Mouse (Mus musculus) left cerebral cortex, adult 8-10 months (tissue): ENCODE measurements at regions not wholly inside any gene's neighbourhood (a gene's known extent, or its start where the extent isn't known, plus 50 kb on each side); places are given as distances from the start of the nearest gene placed in this dataset.

Experiments used
- DNase-seq, 2 experiments: peaks; one replicate each; pipeline ENCODE4 v3.0.0; 2022; ENCODE audit warnings: low spot score in 2 of 2

DNA sequence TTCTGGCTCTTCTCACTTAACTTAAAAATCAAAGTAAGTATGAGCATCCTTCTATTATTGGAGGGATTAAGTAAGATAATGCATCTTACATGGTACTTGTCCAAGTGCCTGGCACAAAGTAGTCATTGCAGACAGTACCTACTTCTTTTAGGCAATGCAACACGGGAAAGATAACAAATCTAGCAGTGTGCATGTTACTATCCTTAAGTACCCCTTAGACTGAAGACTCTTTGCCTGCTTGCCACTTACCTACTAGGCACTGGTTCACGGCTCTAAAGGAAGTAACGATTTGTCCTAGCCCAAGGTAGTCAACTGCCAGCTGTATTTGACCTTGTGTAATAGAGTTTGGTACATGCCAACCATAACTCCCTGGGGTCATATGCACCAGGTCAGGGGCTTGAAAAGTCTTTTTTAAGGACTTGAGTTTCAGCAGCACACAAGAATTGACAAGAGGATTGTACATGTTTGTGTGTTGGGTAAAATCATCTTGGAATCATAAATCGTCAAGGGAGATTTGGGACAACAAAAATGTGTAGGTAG lies 1409.8 kb downstream of the Gsdmc2 start:
- no peak for DNase-seq

- no peak for DNase-seq
These were observed 1412.2 kb downstream of the Gsdmc2 start for GRCm38 (mm10) chr15:62432742-62433245.

- no peak for DNase-seq
These were observed 1413.8 kb downstream of the Gsdmc2 start for GRCm38 (mm10) chr15:62431150-62431678.

- DNase-seq: no peak
These were observed 1422.0 kb downstream of the Gsdmc2 start for GRCm38 (mm10) chr15:62422995-62423394.

GRCm38 (mm10) chr15:62421073-62421851 lies 1423.7 kb downstream of the Gsdmc2 start:
- no peak for DNase-seq

DNA sequence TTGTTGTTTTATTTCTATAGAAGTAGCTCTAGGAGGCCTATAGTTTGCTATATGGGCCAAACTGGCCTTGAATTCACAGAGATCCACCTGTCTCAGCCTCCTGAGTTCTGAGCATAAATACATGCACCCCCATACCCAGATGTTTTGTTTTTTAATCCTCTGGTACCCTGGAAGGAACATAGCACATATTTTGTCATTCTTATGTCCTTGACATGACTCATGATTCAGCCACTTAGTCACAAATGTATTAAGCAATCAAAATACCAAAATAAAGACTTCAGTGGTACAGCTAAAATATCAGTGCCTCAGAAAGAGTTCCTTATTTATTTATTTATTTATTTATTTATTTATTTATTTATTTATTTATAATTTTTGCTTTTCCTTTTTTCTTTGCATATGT lies 1428.3 kb downstream of the Gsdmc2 start:
- no peak for DNase-seq

- no peak for DNase-seq
These were observed 1431.3 kb downstream of the Gsdmc2 start for GRCm38 (mm10) chr15:62413694-62414093.

GRCm38 (mm10) chr15:62402142-62402541 lies 1442.8 kb downstream of the Gsdmc2 start:
- DNase-seq: no peak

- no peak for DNase-seq
These were observed 1443.9 kb downstream of the Gsdmc2 start for GRCm38 (mm10) chr15:62400984-62401609.

DNA sequence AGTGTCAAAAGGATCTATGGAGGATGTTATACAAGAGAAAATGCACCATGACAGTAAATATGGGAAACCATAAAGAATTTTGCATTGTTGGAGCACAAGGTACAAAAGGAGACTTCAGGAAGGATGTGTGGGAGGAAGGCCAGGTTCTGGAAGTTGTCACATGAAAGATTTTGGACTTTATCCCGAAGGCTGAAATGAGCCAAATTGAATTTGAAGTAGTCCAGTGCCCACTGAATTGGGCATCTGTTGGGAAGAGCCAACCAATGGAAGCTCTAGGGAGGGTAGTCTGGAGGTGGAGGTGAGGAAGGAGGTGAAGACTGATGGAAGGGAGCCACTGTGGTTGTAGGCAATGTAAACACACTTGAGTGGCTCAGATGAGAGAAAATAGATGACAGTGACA lies 1445.6 kb downstream of the Gsdmc2 start:
- no peak for DNase-seq

DNA sequence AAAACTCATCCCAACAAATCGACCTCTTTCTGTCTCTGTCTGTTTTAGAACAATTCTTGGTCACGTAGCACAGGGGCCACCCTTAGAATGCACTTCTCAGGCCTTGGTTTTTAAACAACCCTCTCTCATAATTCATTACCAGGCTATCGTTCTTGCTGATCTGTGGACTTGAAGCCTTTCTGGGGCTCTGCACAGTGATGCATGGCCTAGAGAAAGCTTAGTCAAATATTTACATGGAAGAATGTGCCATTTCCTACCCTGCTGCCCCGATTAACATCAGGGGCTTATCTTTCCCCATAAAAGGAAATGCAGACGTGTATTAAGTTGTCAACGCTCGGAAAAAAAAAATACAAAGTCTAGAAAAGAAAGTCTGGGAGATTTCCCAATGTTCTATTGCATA lies 1448.0 kb downstream of the Gsdmc2 start:
- DNase-seq: no peak

- DNase-seq: no peak
These were observed 1449.6 kb downstream of the Gsdmc2 start for GRCm38 (mm10) chr15:62395377-62395776.

GRCm38 (mm10) chr15:62393416-62393815 lies 1451.6 kb downstream of the Gsdmc2 start:
- no peak for DNase-seq

DNA sequence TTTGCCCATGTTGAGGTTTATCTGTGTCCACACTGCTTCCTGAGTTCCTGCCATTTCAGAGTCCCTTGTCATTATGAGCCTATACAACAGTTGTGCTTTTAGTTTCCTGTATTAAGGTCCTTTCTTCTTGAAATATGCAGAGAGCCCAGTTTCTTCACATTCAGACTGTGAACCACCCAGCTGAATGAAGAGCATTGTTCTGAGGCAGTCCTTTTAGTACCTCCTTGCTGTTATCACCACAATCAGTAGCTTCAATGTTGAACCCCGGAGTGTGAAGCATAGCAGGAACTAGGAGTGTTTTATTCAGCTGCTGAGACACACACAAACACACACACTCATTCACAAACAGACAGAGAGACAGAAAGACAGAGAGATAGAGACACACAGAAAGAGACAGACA lies 1452.1 kb downstream of the Gsdmc2 start:
- no peak for DNase-seq

DNA sequence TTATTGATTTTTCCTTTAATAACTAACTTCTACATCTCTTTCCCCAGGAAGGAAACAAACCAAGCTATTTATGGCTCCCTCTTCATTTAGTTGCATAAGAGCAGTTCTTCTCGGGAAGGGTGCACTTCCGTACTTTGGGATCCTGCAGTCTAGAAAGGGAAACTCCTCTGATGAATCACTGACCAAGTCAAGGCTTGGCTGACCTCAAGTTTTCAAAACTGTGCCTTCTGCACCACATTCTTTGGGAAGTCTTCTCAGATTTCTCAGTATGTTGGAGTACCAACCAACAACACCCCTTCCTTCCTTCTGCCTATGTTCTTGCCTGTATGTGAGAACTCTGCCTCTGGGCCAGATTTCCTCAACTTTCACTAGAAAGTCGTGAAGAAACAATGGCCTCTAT lies 1452.6 kb downstream of the Gsdmc2 start:
- no peak for DNase-seq

- DNase-seq: no peak
These were observed 1455.4 kb downstream of the Gsdmc2 start for GRCm38 (mm10) chr15:62389431-62390105.

DNA sequence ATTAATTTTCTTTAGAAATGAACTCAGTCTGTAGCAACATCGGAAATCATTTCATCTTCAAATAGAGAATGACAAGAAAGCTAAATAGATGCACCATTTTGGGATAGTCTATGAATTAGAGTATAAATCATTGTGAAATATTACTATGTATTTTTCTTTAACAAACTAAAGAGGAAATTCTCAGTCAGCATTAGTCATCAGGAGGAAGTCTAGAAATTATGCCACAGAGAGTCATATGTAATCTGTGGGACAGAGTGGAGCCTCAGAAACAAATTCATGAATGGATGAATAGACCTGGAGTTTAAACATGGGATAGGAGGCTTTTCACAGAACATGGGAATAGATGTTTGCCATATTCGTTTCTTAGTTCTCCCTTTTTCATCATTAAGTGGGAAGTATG lies 1459.4 kb upstream of the A1bg start:
- no peak for DNase-seq

GRCm38 (mm10) chr15:62374641-62375040 lies 1451.8 kb upstream of the A1bg start:
- DNase-seq: no peak

- no peak for DNase-seq
These were observed 1438.4 kb upstream of the A1bg start for GRCm38 (mm10) chr15:62361171-62361570.

DNA sequence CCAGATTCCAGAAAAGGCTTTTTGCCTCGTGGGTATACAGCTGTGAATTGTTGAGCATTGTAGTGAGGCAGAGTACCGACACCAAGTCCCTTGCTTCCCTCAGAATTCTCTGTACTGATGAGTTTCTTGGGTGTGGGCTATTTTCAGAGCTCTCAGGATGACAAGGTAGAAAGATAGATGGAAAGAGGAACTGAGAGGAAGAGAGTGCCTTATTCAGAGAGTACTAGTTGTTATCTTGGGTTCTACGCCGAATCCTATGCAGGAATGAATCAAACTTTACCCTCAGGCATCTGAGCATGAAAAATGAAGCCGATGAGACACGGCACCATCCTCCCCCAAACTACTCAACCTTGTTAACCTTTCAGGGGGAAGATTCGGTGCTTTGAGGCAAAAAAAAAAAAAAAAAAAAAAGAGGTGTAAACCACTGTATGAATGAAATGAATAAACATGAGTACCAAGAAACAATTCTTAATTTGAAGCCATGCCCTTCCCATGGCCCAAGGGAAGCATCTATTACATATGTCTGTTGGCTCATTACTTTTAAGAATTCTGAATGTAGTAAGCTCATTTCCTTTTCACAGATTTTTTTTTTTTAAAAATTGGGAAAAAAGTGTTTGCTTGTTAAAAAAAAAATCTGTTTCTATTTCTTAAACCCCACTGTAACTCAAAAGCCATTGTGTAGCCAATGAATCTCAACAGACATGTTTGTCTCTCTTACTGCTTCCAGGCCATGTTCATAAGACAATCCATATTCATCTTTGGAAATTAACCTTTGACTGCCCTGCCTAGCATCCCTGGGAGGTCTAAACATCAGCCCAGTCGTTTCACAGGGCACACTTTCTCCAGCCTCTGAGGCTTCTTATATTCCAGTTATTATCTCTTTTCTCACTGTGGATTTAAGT lies 1435.8 kb upstream of the A1bg start:
- DNase-seq: no peak

DNA sequence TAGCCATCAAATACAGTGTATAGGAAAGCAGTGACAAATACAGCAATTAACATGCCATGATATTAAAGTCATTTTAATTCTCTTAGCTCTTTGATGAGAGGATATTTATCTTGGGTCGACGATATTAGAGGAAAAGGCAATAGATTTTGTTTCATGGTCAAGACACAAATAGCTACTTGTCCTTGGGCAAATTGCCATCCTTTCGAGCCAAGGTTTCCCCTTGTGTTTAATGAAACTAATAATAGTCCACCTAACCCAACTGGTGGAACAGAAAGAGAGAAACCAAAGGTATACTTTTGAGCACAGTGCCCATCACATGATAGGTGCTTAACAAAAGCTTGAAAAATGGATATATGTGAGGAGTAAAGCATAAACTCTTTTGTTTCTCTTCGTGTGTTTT lies 1431.0 kb upstream of the A1bg start:
- no peak for DNase-seq
